Mouse (Mus musculus) embryonic facial prominence, embryonic 15.5 days (tissue): ENCODE results near the gene Serpina5. TPM values are rescaled to one million over a fixed set of nuclear protein-coding genes. Genes with fewer than 3 reads are reported as not detected.

Source experiments
- ATAC-seq: fragments of 200-750 bp; cut with Nextera tagmentation; 2 replicates; pipeline ENCODE4 v1.8.0; 2017; ENCODE audit warnings: low read depth, moderate TSS enrichment; ENCODE audit not compliant: insufficient number of reproducible peaks, low FRiP score, low TSS enrichment
- H3K27ac ChIP-seq: fragments of 300-500 bp; sonication (generic); replicated peaks from 2 replicates; pipeline ENCODE4 v1.5.1; 2015; ENCODE audit warnings: mild to moderate bottlenecking, inconsistent platforms
- H3K27me3 ChIP-seq: fragments of 300-500 bp; sonication (generic); 2 replicates; pipeline ENCODE4 v1.6.1; 2015; ENCODE audit warnings: inconsistent platforms
- H3K36me3 ChIP-seq: fragments of 300-500 bp; sonication (generic); 2 replicates; pipeline ENCODE4 v1.6.1; 2015; ENCODE audit warnings: mild to moderate bottlenecking, inconsistent platforms
- H3K4me1 ChIP-seq: fragments of 300-500 bp; sonication (generic); 2 replicates; pipeline ENCODE4 v1.6.1; 2015; ENCODE audit warnings: inconsistent platforms
- H3K4me2 ChIP-seq: fragments of 300-500 bp; sonication (generic); replicated peaks from 2 replicates; pipeline ENCODE4 v1.6.1; 2015; ENCODE audit warnings: mild to moderate bottlenecking, inconsistent platforms
- H3K4me3 ChIP-seq: fragments of 300-500 bp; sonication (generic); replicated peaks from 2 replicates; pipeline ENCODE4 v1.5.1; 2015; ENCODE audit warnings: mild to moderate bottlenecking, inconsistent platforms
- H3K9ac ChIP-seq: fragments of 300-500 bp; sonication (generic); 2 replicates; pipeline ENCODE4 v1.6.1; 2015; ENCODE audit warnings: inconsistent platforms
- H3K9me3 ChIP-seq: fragments of 300-500 bp; sonication (generic); replicated peaks from 2 replicates; pipeline ENCODE4 v1.6.1; 2016; ENCODE audit warnings: inconsistent platforms
- WGBS: fragments of 180-500 bp; shearing (Covaris S2); methylation state at CpG from one replicate; pipeline ENCODE4 v1.1.7; 2015; 5-methylcytosine and 5-hydroxymethylcytosine counted together
- polyA plus RNA-seq: library from polyadenylated mRNA; unstranded; fragments of >200 nt; fragmentation: Nextera tagmentation; extraction: Ambion mirVana; gene quantifications from 2 replicates; pipeline ENCODE4 v1.2.1, GENCODE M21; 2015

Serpina5 gene
- polyA plus RNA-seq = not detected in 2 replicates

GRCm38 (mm10) chr12:104100768-104101167 lies at the start of gene Serpina5:
Serpina5 (plus strand) TSS chr12:104101113.
- H3K36me3 ChIP-seq = no peaks in the 10 kb centered on the region
- no peak within 1 kb of the TSS for H3K9ac ChIP-seq
- no peak for ATAC-seq
- no peaks in the 10 kb centered on the region for H3K27me3 ChIP-seq
- H3K4me1 ChIP-seq = no peaks in the 10 kb centered on the region
- H3K9me3 ChIP-seq = no peaks in the 10 kb centered on the region
- H3K4me2 ChIP-seq = no peak within 1 kb of the TSS
- WGBS = 85% methylated on average over 6 of the region's 6 CpGs
- no peak within 1 kb of the TSS for H3K27ac ChIP-seq
- H3K4me3 ChIP-seq = no peak within 1 kb of the TSS

DNA sequence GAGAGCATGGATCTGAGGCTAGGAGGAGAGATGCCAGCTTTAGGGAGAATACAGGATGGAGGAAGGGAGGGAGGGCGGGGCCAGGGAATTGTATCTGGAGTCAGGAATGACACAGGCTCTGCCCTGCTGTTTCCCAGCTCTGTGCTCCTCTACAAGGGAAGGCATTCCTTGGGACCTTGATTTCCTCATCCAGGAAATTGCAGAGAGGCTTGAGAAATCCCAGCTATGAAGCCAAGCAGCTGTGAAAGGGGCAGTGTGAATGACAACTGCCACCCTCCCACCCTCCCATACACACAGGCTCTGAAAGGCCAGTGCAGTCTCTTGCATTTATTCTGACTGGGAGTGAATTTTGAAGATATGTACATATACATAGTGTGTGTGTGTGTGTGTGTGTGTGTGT lies 46.9 kb upstream of the Serpina5 start:
- Histone ChIP-seq H3K27me3 (no peaks in the 10 kb centered on the region), H3K9ac (no peak overlapping the region), H3K4me3 (no peak overlapping the region), H3K4me1 (no peaks in the 10 kb centered on the region), H3K36me3 (no peaks in the 10 kb centered on the region), H3K9me3 (no peaks in the 10 kb centered on the region), H3K27ac (no peak overlapping the region), H3K4me2 (no peak overlapping the region)
- 54% methylated on average over 1 of the region's 1 CpGs for WGBS
- no peak for ATAC-seq

DNA sequence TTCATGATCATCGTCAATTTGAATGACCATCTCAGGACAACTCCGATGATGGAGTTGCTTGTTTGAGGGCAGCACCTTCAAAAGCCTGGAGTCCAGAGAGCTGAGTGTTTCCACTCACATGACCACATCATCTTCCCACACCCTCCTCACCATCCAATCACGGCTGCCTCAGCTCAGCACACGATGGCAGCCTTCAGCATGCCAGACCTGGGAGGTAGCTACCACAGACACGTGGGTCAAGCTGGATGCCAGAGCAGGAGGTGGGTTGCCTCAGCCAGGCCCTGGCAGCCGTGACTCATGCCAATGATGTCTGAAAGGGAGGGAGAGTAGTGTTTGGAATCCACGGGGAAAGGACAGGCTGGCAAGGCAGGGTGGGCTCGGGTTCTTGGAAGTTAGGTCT lies 45.2 kb upstream of the Serpina5 start:
- Histone ChIP-seq H3K36me3 (no peaks in the 10 kb centered on the region), H3K4me2 (no peak overlapping the region), H3K9me3 (no peaks in the 10 kb centered on the region), H3K9ac (no peak overlapping the region), H3K27ac (no peak overlapping the region), H3K4me3 (no peak overlapping the region), H3K27me3 (no peaks in the 10 kb centered on the region), H3K4me1 (no peaks in the 10 kb centered on the region)
- 76% methylated on average over 8 of the region's 8 CpGs for WGBS
- ATAC-seq = no peak

DNA sequence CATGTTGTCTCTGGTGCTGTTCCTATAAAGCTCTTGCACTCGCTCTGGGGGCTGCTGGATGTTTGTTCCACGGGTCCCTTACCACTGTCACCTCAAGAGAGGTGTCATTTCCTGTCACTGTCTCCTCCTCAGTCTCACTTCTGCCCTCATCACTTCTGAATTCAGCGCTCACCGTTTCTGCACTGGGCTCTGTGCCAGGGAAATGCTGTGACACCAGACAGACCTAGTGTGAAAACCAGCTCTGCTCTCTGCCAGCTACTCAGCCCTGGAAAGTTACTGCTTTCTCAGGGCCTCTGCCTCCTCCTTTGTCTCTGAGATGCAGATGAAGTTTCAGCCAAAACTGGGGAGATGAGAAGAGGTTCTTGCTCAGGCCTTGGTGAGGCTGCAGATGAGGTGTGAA lies 43.9 kb upstream of the Serpina5 start:
- Histone ChIP-seq H3K27ac (no peak overlapping the region), H3K27me3 (no peaks in the 10 kb centered on the region), H3K9ac (no peak overlapping the region), H3K4me2 (no peak overlapping the region), H3K4me3 (no peak overlapping the region), H3K36me3 (no peaks in the 10 kb centered on the region), H3K4me1 (no peaks in the 10 kb centered on the region), H3K9me3 (no peaks in the 10 kb centered on the region)
- 49% methylated on average over 4 of the region's 4 CpGs for WGBS
- ATAC-seq = no peak

- Histone ChIP-seq H3K27ac (no peak overlapping the region), H3K4me3 (no peak overlapping the region), H3K9ac (no peak overlapping the region), H3K4me2 (no peak overlapping the region), H3K4me1 (no peaks in the 10 kb centered on the region), H3K27me3 (no peaks in the 10 kb centered on the region), H3K9me3 (no peaks in the 10 kb centered on the region), H3K36me3 (no peaks in the 10 kb centered on the region)
- ATAC-seq = no peak
- 80% methylated on average over 7 of the region's 7 CpGs for WGBS
Observed at GRCm38 (mm10) chr12:104057531-104057930, 43.4 kb upstream of the Serpina5 start.

- no peak overlapping the region for H3K27ac ChIP-seq
- no peaks in the 10 kb centered on the region for H3K36me3 ChIP-seq
- no peak overlapping the region for H3K4me2 ChIP-seq
- no peak for ATAC-seq
- H3K27me3 ChIP-seq = no peaks in the 10 kb centered on the region
- no peaks in the 10 kb centered on the region for H3K9me3 ChIP-seq
- no peaks in the 10 kb centered on the region for H3K4me1 ChIP-seq
- 74% methylated on average over 6 of the region's 6 CpGs for WGBS
- H3K4me3 ChIP-seq = no peak overlapping the region
- H3K9ac ChIP-seq = no peak overlapping the region
Observed at GRCm38 (mm10) chr12:104060126-104060525, 40.8 kb upstream of the Serpina5 start.

DNA sequence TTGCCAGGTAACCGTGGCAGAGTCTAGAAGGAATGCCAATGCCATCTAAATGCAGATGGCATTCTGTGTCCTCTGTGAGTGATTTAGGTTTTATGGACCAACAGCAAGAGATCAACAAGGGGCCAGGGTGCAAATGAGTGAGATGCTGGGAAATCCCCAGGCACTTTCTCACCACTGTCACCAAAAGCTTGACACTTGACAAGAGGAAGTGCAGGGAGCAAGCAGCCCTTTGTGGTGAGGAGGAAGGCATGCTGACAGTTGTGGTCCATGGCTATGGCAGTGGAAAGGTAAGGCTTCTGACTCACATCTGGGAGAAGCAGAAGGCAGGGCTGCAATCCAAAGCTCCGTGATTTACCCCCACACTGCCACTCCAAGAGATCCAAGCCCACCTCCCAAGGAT lies 39.1 kb upstream of the Serpina5 start:
- WGBS = 43% methylated on average over 2 of the region's 2 CpGs
- H3K4me1 ChIP-seq = no peaks in the 10 kb centered on the region
- no peaks in the 10 kb centered on the region for H3K9me3 ChIP-seq
- no peak for ATAC-seq
- H3K36me3 ChIP-seq = no peaks in the 10 kb centered on the region
- no peaks in the 10 kb centered on the region for H3K27me3 ChIP-seq
- H3K9ac ChIP-seq = no peak overlapping the region
- no peak overlapping the region for H3K4me3 ChIP-seq
- H3K27ac ChIP-seq = no peak overlapping the region
- no peak overlapping the region for H3K4me2 ChIP-seq

DNA sequence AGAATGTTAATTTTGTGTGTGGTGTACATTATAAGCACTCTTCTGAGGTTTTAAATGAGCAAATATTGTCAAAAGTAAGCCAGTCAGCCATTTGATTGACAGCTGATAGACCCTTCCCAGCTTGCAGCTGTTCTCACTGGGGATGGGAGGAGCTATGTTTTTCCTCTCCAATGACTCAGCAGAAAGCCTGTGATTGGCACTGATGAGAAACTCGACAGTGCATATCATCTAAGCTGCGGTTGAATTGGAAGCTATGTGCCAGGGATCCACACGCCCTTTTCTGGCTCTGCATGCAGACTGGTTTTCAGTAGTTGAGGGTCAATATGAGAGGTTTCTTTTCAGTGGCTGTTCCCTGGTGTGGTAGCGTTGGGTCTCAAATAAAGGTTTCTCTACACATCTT lies 36.4 kb upstream of the Serpina5 start:
- no peak overlapping the region for H3K4me2 ChIP-seq
- H3K9ac ChIP-seq = no peak overlapping the region
- H3K4me3 ChIP-seq = no peak overlapping the region
- H3K9me3 ChIP-seq = no peaks in the 10 kb centered on the region
- no peaks in the 10 kb centered on the region for H3K27me3 ChIP-seq
- ATAC-seq = no peak
- WGBS = 57% methylated on average over 4 of the region's 4 CpGs
- H3K36me3 ChIP-seq = no peaks in the 10 kb centered on the region
- no peak overlapping the region for H3K27ac ChIP-seq
- no peaks in the 10 kb centered on the region for H3K4me1 ChIP-seq

DNA sequence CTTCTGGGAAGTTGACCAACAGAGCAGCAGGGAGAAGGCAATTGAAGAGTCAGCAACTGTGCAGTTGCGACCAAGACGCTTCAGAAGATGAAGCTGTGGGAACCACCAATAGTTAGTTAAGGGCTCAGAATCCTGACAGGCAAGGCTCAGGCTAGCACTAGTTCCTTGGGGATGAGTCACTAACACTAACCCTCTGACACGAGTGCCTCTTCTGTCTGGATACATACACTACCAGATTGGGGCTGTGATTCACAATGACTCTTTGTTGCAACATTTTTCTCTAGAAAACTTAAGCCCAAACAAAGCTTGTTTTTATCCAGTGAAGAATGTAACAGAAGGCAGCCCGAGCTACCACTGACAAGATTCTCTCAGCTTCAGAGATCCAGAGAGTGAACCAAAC lies 35.9 kb upstream of the Serpina5 start:
- Histone ChIP-seq H3K27me3 (no peaks in the 10 kb centered on the region), H3K36me3 (no peaks in the 10 kb centered on the region), H3K9ac (no peak overlapping the region), H3K9me3 (no peaks in the 10 kb centered on the region), H3K4me3 (no peak overlapping the region), H3K27ac (no peak overlapping the region), H3K4me1 (no peaks in the 10 kb centered on the region), H3K4me2 (no peak overlapping the region)
- WGBS = 66% methylated on average over 4 of the region's 4 CpGs
- ATAC-seq = no peak; the same call in 1 of the 2 replicates

GRCm38 (mm10) chr12:104066241-104066640 lies 34.7 kb upstream of the Serpina5 start:
- ATAC-seq = no peak
- WGBS = 27% methylated on average over 8 of the region's 8 CpGs

DNA sequence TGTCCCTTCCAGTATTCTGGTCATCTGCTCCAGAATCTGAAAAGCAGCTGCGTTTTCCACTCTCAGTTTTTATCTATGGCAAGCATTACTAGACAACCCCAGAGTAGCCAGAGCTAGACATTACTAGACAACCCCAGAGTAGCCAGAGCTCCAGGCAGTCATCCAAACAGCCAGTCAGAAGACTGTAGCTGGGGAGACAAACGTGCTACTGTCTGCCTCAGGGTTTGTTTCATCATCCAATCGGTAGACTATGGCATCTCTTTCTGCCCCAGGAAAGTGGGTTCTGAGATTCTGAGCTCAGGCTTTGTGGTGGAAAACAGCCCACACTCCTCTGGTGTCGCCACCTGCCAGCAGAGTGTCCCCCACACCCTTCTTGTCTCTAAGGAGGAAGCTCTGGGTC lies 33.4 kb upstream of the Serpina5 start:
- no peak overlapping the region for H3K4me2 ChIP-seq
- 27% methylated on average over 4 of the region's 4 CpGs for WGBS
- no peaks in the 10 kb centered on the region for H3K27me3 ChIP-seq
- no peaks in the 10 kb centered on the region for H3K4me1 ChIP-seq
- H3K36me3 ChIP-seq = no peaks in the 10 kb centered on the region
- no peak overlapping the region for H3K27ac ChIP-seq
- no peak overlapping the region for H3K9ac ChIP-seq
- H3K9me3 ChIP-seq = no peaks in the 10 kb centered on the region
- peak overlapping the region; percentile 14; the same call in 1 of the 2 replicates for H3K4me3 ChIP-seq
- ATAC-seq = no peak

More at GRCm38 (mm10) chr12:104066241-104066640, 34.7 kb upstream of the Serpina5 start:
- Histone ChIP-seq H3K4me1 (no peaks in the 10 kb centered on the region), H3K27me3 (no peaks in the 10 kb centered on the region), H3K36me3 (no peaks in the 10 kb centered on the region), H3K4me3 (no peak overlapping the region), H3K27ac (no peak overlapping the region), H3K9ac (no peak overlapping the region), H3K9me3 (no peaks in the 10 kb centered on the region), H3K4me2 (no peak overlapping the region)

GRCm38 (mm10) chr12:104069620-104070019 lies 31.3 kb upstream of the Serpina5 start:
- Histone ChIP-seq H3K27me3 (no peaks in the 10 kb centered on the region), H3K9ac (no peak overlapping the region), H3K27ac (no peak overlapping the region), H3K36me3 (no peaks in the 10 kb centered on the region), H3K4me2 (no peak overlapping the region), H3K4me1 (no peaks in the 10 kb centered on the region), H3K4me3 (no peak overlapping the region), H3K9me3 (no peaks in the 10 kb centered on the region)
- no peak for ATAC-seq
- 6% methylated on average over 2 of the region's 2 CpGs for WGBS
